Mouse (Mus musculus): ENCODE measurements around the gene Topbp1.

The Topbp1 gene

DNA sequence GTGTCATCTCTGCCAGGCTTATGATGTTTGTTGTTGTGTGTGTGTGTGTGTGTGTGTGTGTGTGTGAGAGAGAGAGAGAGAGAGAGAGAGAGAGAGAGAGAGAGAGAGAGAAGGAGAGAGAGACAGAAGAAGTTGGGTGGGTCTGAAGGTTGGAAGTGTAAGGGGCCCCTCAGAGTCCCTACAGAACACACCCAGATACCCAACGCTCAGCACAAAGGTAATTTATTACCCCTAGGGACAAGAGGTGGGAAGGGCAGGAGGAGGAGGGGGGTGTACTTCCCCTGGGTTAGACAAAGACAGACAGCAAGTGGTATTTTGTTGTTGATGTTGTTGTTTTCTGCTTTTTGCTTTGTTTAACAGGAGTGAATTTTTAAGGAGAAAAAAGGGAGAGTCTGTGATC lies 80.6 kb downstream of the Topbp1 start:
- no peak for DNase-seq (ENCODE audit: low spot score in 2 of 2)

DNA sequence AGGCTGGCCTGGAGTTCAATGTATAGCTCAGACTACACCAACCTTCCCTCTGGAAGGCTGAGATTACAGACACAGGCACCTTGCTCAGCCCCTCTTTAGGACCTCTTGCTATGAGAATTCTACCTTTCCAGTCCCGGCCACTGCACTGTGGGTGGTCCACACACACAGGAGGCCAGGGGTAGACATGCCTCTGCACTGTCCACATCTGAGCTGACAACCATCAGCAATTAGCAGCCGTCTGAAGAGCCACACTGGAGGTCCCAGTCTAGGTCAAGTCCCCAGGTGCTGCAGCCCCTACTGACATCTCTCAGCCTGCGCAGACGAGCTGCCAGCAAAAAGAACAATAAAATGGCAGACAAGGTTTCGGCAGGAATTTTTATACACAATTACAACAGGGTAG lies 81.6 kb downstream of the Topbp1 start:
- DNase-seq (ENCODE audit: low spot score in 2 of 2), result no peak

DNA sequence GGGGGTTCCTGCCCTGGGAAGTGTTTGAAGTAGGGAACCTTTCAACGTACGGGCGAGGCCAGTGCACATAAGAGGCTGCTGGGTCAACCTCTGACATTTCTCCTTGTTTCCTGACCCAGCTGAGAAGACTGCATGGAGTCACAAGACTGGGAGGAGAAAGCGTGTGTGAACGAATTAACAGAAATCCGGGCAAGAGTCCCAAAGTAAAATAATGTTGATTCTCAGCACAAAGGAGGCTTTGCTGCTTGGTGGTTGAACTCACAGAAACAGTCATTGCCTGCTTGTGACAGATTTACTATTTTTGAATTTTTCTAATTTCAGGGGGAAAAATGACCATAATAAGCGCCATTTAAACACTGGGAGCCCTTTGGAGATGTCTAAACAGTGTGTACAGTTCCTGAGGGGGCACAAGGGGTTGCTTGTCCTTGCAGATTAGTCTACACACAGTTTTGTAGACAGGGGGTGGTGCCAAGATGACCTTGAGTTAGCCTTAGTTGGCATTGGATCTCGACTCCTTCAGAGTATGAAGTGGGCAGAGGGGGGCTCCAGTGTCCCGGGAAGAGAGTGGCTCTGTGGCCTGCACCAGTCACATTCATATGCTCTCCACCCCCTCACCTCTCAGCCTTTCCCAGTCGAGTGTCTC lies 82.1 kb downstream of the Topbp1 start:
- no peak for DNase-seq (ENCODE audit: low spot score in 2 of 2)

DNA sequence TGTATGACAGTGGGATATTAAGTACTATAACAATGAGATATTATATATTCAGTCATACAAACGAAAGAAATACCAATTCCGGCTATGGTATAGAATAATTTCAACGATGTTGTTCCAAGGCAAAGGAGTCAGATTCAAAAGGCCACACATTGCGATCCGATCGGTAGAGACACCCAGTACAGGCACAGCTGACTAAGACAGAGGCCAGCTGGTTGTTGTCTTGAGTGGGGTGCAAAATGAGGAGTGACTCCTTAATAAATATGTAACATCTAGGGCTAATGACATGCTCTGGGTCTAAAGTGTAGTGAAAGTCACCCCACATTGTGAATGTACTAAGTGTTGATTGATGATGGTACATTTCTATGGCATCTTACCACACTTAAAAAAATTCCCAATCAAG lies 84.2 kb downstream of the Topbp1 start:
- no peak for DNase-seq (ENCODE audit: low spot score in 2 of 2)

DNA sequence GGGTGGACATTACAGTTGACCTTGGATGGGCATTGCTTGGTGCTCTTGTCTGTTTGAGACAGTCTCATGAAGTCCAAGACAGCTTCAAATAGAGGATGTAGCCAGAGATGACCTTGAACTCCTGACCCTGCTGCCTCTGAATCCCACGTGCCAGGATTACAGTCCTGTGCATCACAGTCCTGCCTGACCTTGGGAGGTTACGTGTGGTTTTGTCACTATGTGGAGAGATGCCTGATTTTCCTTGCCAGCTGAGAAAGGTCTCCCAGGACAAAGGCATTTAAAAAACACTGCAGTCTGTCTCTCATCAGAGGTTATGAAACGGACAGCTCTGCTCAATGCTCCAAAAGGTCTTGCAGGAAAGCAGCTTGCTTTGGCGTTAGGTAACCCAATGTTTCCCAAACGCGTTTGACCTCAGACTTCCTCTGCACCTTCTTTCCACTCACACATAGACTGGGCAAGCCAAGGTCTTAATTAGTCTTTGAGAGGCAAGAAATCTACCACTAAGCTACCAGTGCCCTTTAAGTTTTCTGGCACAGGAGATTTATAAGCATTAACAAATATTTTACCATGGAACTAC lies 86.9 kb downstream of the Topbp1 start:
- no peak for DNase-seq (ENCODE audit: low spot score in 2 of 2)

DNA sequence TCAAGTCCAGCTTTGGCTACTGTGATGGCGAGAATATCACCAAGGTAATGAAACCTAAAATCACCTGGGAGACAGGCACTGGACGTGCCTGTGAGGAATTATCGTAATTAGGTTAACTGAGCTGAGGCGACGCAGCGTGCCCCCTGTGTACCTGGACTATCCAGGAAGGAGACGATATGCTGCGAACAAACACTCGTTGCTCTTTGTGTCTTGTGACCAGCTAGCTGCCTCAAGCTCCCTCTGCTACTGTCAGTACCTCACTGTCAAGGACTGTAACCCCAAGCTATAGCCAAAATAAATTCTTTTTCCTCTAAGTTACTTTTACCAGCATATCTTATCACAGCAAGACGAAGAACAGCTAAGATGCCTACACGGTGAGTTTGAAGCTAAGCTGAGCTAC lies 88.2 kb downstream of the Topbp1 start:
- DNase-seq (ENCODE audit: low spot score in 2 of 2), result no peak

DNA sequence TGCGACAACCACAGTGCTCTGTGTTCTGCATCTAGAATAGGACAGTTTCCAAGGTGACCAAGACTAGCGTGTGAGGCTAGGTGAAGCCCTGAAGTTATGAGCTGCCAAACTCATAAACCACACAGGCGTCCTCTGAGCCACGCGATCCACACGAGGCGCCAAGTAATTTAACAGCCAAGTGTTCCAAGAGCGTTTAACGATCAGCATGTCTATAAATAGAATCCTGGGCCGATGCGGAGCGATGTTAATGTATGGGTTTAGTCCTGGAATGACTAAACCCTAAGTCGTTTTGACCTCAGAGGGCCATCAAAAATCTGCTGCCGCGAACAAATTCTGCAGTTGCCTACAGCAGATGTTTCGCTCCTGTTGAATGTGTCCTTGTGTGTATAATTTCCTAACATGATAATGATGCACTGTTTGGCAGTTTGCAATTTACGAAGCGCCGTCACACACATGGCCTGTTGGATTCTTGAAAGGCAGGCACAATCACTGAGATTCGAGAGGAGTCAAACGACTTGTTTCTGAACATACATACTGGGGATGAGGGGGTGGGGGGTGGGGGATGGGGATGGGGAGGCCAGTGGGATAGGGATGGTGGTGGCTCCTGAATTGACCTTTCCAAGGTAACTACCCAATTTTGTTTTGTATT lies 93.6 kb downstream of the Topbp1 start:
- DNase-seq (ENCODE audit: low spot score in 2 of 2), result no peak

All from cerebellum, postnatal 4 days (tissue).